Mouse (Mus musculus) neural tube, embryonic 10.5 days (tissue): ENCODE measurements at regions not wholly inside any gene's neighbourhood (a gene's known extent, or its start where the extent isn't known, plus 50 kb on each side); places are given as distances from the start of the nearest gene placed in this dataset.

Experiments used
- DNase-seq: peaks from one replicate; pipeline ENCODE4 v3.0.0-alpha.2; 2017; ENCODE audit warnings: low spot score; ENCODE audit errors: extremely low spot score

DNA sequence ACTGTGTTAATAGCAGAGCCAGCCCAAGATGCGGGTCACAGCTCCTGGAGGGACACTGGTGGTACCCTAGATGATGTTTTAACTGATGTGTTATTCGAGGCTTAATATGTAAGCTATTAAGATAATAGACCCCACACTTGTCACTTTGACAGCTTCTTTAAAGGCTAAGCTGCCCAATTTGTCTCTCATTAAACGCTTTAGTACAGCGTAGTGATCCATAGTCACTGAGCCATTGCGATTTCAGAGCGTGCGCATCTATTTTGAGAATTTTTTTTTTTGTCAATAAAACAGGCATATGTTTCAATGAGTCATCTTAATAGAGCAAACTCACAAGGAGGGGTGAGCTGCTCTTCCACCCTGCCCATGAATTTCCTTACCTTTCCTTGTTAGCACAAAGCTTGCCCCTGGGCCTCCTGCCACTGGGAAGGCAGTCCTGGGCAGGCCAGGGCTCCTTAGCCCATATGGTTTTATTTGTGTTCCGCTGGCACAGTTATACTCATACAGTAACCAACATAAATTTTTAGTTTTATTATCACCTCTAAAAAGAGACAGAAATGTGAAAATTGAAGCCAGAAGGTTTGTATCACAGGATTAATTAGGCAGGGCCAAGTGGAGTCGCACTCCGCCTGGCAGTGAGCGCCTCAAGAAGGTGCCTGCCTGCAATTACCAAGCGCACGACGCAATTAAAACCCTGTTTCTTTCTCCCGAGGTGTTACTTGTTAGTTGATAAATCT lies 294.3 kb downstream of the Etv1 start:
- DNase-seq = no peak

DNA sequence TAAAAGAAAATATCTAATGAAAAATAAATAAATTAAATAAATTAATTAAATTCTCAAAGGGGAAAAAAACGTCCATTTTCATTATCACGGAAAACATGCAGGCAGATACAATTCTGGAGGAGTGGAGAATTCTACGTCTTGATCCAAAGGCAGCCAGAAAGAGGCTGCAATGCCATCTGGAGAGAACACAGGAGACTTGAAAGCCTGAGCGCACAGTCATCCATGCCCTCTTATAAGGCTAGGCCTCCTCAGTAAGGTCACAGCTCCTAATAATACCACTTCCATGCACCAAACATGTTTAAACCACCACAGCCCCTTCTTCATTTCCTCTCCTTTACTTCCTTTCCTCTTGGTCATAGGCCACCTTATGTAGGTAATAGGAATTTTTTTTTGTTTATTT lies 307.1 kb downstream of the Etv1 start:
- no peak for DNase-seq

- no peak for DNase-seq
Measured at GRCm38 (mm10) chr12:39094638-39095230, 315.6 kb downstream of the Etv1 start.

- DNase-seq = no peak
Measured at GRCm38 (mm10) chr12:39123391-39124095, 344.4 kb downstream of the Etv1 start.

- peak; percentile 18 for DNase-seq
Measured at GRCm38 (mm10) chr12:39154689-39155088, 375.5 kb downstream of the Etv1 start.

DNA sequence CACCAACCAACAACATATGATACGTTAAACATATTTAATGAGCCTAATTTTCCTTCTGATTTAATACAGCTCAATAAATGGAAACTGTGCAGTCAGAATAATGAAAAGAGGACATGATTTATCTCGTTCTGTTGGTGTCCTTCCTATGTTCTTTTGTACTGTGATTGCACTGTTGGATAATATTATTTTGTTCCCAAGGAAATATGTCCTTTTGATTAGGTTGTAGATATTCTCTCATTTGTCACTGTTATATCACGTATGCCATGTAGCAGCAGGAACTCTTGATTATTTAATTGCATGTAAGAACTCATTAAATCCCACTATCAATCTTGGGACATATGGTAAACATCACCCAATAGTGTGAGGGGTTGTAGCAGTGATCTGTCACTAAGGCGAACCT lies 397.8 kb downstream of the Etv1 start:
- no peak for DNase-seq

- DNase-seq = no peak
Measured at GRCm38 (mm10) chr12:39224073-39224472, 444.9 kb downstream of the Etv1 start.

DNA sequence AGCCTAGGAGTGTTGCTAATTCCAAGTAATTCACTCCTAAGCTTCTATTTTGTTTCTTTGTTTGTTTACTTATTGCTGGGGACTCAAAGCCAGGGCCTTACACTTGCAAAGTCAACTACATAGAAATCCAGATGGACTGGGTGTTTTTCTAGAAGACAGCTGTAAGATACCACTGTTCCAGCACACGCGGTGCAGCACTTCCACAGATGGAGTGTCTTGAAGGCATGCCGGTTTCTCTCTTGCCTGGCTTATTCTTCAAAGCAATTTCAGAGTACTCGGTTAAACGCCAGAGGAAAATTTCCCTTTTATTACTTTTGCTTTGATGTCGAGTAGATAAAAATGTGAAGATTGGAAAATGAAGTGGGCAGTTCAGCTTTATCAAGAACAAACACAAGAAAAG lies 477.4 kb downstream of the Etv1 start:
- no peak for DNase-seq

- DNase-seq = no peak
Measured at GRCm38 (mm10) chr12:39257571-39257970, 478.4 kb downstream of the Etv1 start.

DNA sequence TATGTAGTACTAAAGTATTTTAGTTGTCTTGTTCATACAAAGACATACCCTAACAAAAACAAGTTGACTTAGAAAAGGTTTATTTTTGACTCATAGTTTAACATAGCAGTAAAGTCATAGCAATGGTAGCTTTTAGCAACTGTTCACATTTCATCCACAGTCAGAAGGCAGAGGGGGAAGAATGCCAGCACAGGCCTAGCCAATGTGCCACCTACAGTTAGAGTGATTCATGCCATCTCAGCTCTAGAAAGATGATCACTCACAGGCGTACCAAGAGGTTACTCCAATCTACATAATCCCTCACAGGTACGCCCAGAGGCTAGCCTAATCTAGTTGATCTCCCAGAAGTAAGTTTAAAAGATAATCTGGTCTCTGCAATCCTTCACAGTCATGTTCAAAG lies 510.5 kb downstream of the Etv1 start:
- no peak for DNase-seq

DNA sequence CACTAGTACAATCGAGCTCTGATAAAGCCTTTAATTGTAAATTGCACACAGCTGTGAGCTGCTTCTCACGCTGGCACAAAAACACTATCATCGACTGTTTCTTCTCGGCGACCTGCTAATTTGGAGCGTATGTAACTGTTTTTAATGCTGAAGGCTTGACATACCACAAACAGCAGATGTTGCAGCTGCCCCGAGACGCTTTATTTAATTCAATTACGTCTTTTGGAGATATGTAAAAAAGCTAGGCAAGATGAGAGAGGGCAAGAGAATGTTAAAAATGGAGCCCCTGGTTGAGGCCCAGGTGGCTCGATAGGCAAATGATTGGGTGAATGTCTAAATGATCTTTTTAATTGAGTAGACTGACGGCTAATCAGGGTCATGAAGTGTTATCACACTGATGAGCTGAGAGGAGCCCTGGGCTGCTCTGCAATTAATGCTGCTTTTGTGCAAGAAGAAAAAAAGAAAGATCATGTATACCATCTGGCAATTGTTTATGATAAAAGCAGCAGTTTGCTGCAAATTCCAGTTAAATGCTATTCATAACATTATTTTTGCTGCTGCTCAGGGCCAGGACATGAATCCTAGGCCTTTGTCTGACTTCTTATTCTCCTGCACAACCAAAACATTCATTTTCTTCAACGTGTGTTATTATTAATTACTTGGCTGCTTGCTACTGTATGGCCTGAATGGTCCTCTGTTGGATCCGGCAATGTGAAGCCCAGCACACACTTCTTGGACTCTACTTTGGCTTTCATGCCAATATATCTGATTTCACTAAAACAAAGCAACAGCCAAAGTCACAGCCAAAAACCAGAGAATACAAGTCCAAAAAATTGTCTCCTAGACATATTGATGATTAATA lies 522.4 kb downstream of the Etv1 start:
- DNase-seq = no peak

DNA sequence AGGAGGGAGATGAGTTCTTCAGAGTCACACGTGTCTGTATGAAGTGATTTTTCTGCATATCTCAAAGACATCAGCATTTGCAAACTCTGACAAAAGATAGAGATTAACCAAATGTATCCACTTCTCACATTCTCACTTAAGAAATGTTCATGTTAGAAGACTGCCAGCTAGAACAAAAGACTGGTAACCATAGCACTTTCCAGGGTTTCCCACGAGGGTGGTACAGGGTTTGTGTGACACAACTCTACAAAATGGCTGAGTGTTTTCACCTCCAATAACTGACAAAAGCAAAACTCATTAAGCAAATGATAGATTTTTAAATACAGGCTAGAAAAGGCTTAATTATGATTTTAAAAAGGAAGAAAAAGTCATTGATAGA lies 523.0 kb downstream of the Etv1 start:
- DNase-seq = no peak

GRCm38 (mm10) chr12:39307746-39308145 lies 528.6 kb downstream of the Etv1 start:
- DNase-seq = no peak

- DNase-seq = no peak
Measured at GRCm38 (mm10) chr12:39309905-39310304, 530.7 kb downstream of the Etv1 start.

DNA sequence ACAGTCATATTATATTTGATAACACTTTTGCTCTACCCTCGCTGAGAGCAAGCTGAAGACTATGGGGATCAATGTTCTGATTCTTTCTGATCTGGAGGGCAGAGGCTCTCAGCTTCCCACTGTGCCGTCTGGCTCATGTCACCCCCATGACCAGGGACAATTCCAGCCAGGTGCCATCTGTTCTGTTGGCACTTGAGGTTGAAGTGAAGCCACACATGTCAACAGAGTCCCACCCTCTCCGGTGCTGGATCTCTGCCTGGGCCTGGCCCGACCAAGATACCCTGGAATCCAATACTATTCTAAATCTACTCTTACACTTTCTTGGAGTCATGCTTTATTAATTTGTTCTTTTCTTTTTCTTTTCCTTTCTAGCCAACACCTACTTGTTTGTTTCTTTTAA lies 538.0 kb downstream of the Etv1 start:
- DNase-seq = no peak

- DNase-seq = no peak
Measured at GRCm38 (mm10) chr12:39321453-39321852, 542.3 kb downstream of the Etv1 start.

GRCm38 (mm10) chr12:39326157-39326556 lies 547.0 kb downstream of the Etv1 start:
- no peak for DNase-seq

DNA sequence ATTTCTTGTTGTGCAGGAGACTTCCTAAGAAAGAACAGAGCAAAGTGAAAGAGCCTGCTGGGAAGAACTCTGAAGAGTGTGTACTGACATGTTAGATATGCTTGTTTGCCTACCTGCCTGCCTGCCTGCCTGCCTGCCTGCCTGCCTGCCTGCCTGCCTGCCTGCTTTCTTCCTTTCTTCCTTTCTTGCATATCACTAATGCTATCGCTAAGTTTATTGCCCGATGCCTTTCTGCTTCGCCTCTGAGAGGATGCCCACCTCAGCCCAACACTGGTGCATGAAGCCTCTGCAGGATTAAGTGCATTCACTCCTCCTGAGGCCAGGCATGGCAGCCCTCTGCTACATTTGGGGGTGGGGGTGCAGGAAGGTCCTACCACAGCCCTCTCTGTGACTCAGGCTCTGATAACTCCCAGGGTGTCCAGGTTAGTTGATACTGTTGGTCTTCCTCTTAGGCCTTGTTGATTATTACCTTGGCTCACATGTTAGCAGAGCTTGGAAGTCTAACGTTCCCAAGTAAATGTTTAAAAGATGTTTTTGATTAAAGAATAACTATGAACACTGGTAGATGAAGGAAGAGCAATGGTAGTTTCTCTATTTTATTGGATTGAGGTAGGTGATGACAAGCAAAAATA lies 547.6 kb downstream of the Etv1 start:
- no peak for DNase-seq

- no peak for DNase-seq
Measured at GRCm38 (mm10) chr12:39328377-39328776, 549.2 kb downstream of the Etv1 start.

- DNase-seq = no peak
Measured at GRCm38 (mm10) chr12:39339101-39339538, 559.9 kb downstream of the Etv1 start.

GRCm38 (mm10) chr12:39341751-39342271 lies 562.6 kb downstream of the Etv1 start:
- DNase-seq = no peak
